Mouse (Mus musculus): ENCODE results near the gene Adgrv1.

- TF ChIP-seq CTCF (IDR thresholded peaks at IDR 0.05) (no peak), EP300 (IDR thresholded peaks at IDR 0.05) (no peak)
Measured at GRCm38 (mm10) chr13:81109676-81110075, 523.3 kb downstream of the Adgrv1 start.
